Mouse (Mus musculus) thymus, postnatal 14 days (tissue): ENCODE data around the gene Adam12.

ENCODE experiments used
- DNase-seq: peaks from one replicate; pipeline ENCODE4 v3.0.0; 2021

Adam12 gene

GRCm38 (mm10) chr7:133859548-133859947 is 372.4 kb downstream of the Adam12 start:
- no peak for DNase-seq

- DNase-seq = no peak
These were observed 373.4 kb downstream of the Adam12 start for GRCm38 (mm10) chr7:133858506-133858905.

- peak; percentile 54 for DNase-seq
These were observed 375.7 kb downstream of the Adam12 start for GRCm38 (mm10) chr7:133856278-133856677.

DNA sequence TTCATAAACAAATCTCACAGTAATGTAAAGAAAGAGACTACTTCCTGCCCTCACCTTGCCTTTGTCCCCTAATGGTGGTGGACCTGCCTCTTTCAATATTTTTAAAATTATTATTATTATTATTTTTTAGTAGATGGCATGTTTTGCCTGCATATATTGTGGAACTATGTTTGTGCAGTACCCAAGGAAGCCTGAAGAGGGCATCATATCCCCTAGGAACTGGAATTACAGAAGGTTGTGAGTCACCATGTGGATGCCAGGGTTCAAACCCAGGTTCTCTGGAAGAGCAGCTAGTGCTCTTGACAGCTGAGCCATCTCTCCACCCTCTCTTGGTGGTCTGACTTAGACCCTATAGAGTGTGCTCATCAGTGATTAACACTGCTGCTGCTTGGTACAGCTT is 381.2 kb downstream of the Adam12 start:
- no peak for DNase-seq

GRCm38 (mm10) chr7:133848180-133848579 is 383.8 kb downstream of the Adam12 start:
- no peak for DNase-seq

DNA sequence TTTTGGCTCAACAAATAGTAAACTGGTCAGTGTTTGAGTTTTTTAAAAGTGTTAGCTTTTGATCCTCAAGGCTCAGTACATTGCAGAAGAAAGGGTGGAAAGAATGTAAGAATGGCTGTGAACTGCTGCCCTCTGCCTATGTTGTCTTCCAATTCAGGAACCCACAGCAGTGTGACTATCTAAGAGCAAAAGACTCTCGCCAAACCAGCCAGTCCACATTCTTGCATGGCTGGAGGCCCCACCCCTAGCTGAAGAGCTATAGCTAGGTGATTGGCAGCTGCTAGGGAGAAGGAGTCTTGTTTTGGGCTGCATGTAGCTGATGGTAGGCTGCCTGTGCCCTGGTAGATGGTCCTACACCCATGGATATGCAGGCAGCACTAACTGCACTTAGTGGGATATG is 384.8 kb downstream of the Adam12 start:
- no peak for DNase-seq

DNA sequence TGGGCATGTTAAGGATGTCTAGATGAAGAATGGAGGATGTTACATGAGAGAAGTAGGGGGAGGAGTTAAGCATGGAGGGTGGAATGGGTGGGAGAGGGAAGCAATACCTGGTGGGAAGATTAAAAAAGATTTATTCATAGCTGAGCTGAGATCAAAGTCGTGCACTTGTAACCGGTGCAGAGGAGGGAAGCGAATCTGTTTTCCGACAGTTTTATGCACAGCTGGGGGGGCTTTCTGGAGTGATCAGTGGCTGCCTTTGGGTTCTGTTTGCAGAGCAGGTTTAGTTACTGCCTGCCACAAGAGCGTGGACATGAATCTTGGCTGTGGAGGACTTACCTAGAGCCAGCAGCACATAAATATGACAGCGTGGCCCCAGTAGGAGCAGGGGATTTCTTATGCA is 389.9 kb downstream of the Adam12 start:
- DNase-seq = no peak

- DNase-seq = no peak
These were observed 392.4 kb downstream of the Adam12 start for GRCm38 (mm10) chr7:133839546-133839945.
